Mouse (Mus musculus): ENCODE results near the gene Dusp3. TPM values are rescaled to one million over a fixed set of nuclear protein-coding genes. Genes with fewer than 3 reads are reported as not detected.
A peak's percentile ranks its signal among the peaks of the same experiment; 100 is the strongest.

Gene Dusp3
- polyA plus RNA-seq, 1 experiment = 81.1 TPM

DNA sequence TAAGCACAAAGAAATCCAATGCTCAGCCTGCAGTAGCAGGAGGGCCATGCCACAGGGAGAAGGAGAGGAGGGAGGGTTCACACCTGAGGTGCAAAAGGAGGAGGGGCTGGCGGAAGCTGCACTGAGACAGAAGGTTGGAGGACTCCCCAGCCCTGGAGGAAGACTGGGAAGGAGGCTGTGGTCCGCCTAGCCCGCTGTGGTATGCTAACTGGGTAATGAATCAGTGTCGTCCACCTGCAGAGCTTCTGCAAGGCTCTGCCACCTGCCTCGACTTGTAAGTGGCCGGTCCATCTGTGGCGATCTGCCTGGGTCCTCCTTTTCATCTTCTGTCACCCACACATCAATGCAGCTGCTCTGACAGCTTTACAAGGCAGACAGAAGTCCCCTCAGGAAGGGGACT, 18.5 kb downstream of the Dusp3 start:
- Histone ChIP-seq H3K4me2 (ENCODE audit: low read depth) (no peak overlapping the region), H3K27me3 (ENCODE audit: control insufficient read depth, insufficient read depth, insufficient read length) (peaks cover 44% of the 10 kb centered on the region)
- no peak for TF ChIP-seq POLR2A (IDR thresholded peaks at IDR 0.05; ENCODE audit: insufficient read length, low read depth)
- no peak for TF ChIP-seq REST (IDR thresholded peaks at IDR 0.05; ENCODE audit: insufficient read depth, insufficient read length)
- no peak for TF ChIP-seq E2F4 (IDR thresholded peaks at IDR 0.05; ENCODE audit: insufficient read depth)
- no peak for TF ChIP-seq SRF (IDR thresholded peaks at IDR 0.05; ENCODE audit: control insufficient read depth, insufficient read length, low read depth)
- no peak for TF ChIP-seq CEBPB (IDR thresholded peaks at IDR 0.05; ENCODE audit: insufficient read depth, poor library complexity, severe bottlenecking)
- TF ChIP-seq MYOG (IDR thresholded peaks at IDR 0.05; ENCODE audit: control insufficient read depth in 1 of 3, insufficient read depth in 1 of 3, insufficient read length in 2 of 3, low read depth in 2 of 3) = no peak
- no peak for TF ChIP-seq TCF12 (IDR thresholded peaks at IDR 0.05; ENCODE audit: insufficient read depth, poor library complexity, severe bottlenecking)
- TF ChIP-seq POLR2AphosphoS2 (IDR thresholded peaks at IDR 0.05; ENCODE audit: insufficient read length, low read depth) = no peak
- TF ChIP-seq MYOD1 (IDR thresholded peaks at IDR 0.05; ENCODE audit: control insufficient read depth in 1 of 3, insufficient read length in 2 of 3, low read depth in 2 of 3) = no peak
- no peak for TF ChIP-seq TCF3 (IDR thresholded peaks at IDR 0.05; ENCODE audit: insufficient read length, low read depth)
- TF ChIP-seq USF1 (IDR thresholded peaks at IDR 0.05; ENCODE audit: low read depth) = no peak
- no peak for TF ChIP-seq MAX (IDR thresholded peaks at IDR 0.05; ENCODE audit: low read depth)

GRCm38 (mm10) chr11:101966965-101967614, 19.7 kb downstream of the Dusp3 start, which contains the start of gene Sost:
Gene Sost, minus strand, starts transcription at chr11:101967015.
- TF ChIP-seq MYOG (IDR thresholded peaks at IDR 0.05; ENCODE audit: control insufficient read depth in 1 of 3, insufficient read depth in 1 of 3, insufficient read length in 2 of 3, low read depth in 2 of 3) = no peak
- no peak for TF ChIP-seq REST (IDR thresholded peaks at IDR 0.05; ENCODE audit: insufficient read depth, insufficient read length)
- TF ChIP-seq POLR2AphosphoS2 (IDR thresholded peaks at IDR 0.05; ENCODE audit: insufficient read length, low read depth) = no peak
- no peak for TF ChIP-seq SRF (IDR thresholded peaks at IDR 0.05; ENCODE audit: control insufficient read depth, insufficient read length, low read depth)
- no peak for TF ChIP-seq POLR2A (IDR thresholded peaks at IDR 0.05; ENCODE audit: insufficient read length, low read depth)
- TF ChIP-seq CEBPB (IDR thresholded peaks at IDR 0.05; ENCODE audit: insufficient read depth, poor library complexity, severe bottlenecking) = no peak
- no peak for TF ChIP-seq MAX (IDR thresholded peaks at IDR 0.05; ENCODE audit: low read depth)
- TF ChIP-seq TCF3 (IDR thresholded peaks at IDR 0.05; ENCODE audit: insufficient read length, low read depth) = no peak
- TF ChIP-seq TCF12 (IDR thresholded peaks at IDR 0.05; ENCODE audit: insufficient read depth, poor library complexity, severe bottlenecking) = no peak
- no peak for TF ChIP-seq MYOD1 (IDR thresholded peaks at IDR 0.05; ENCODE audit: control insufficient read depth in 1 of 3, insufficient read length in 2 of 3, low read depth in 2 of 3)
- no peak for TF ChIP-seq E2F4 (IDR thresholded peaks at IDR 0.05; ENCODE audit: insufficient read depth)
- TF ChIP-seq USF1 (IDR thresholded peaks at IDR 0.05; ENCODE audit: low read depth) = no peak
- H3ac ChIP-seq (ENCODE audit: control insufficient read depth, insufficient read length) = no peak within 1 kb of the TSS
- no peak within 1 kb of the TSS for H3K4me2 ChIP-seq (ENCODE audit: low read depth)
- no peak within 1 kb of the TSS for H3K4me3 ChIP-seq
- peaks cover 53% of the 10 kb centered on the region for H3K27me3 ChIP-seq (ENCODE audit: control insufficient read depth, insufficient read depth, insufficient read length)
- H3K36me3 ChIP-seq (ENCODE audit: control insufficient read depth, insufficient read depth) = no peaks in the 10 kb centered on the region
- H3K79me2 ChIP-seq (ENCODE audit: control insufficient read depth, insufficient read depth) = no peaks in the 10 kb centered on the region

More for the DNA sequence above, 18.5 kb downstream of the Dusp3 start:
- Histone ChIP-seq H3K79me2 (ENCODE audit: control insufficient read depth, insufficient read depth) (no peaks in the 10 kb centered on the region), H3K36me3 (ENCODE audit: control insufficient read depth, insufficient read depth) (no peaks in the 10 kb centered on the region), H3K4me3 (no peak overlapping the region), H3ac (ENCODE audit: control insufficient read depth, insufficient read length) (no peak overlapping the region)

DNA sequence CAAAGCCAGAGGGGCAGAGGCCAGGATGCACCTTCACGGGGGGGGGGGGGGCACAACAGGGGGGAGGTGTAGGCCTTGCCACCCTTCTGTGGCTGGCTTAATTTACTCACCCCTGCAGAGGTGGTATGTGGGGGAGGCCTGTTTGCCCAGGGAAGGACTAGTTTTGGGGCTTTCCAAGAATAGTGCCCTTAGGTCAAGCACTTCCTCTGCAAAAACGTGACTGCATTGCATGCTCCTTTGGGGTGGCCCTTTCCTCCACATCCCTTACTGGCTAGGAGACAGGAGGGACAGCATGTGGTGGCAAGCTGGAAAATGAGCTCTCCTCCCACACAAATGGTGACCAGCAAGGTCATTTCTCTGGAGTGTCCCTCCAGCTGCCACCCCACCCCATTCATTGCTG, 21.3 kb downstream of the Dusp3 start:
- no peaks in the 10 kb centered on the region for H3K36me3 ChIP-seq (ENCODE audit: control insufficient read depth, insufficient read depth)
- no peak overlapping the region for H3ac ChIP-seq (ENCODE audit: control insufficient read depth, insufficient read length)
- peaks cover 66% of the 10 kb centered on the region for H3K27me3 ChIP-seq (ENCODE audit: control insufficient read depth, insufficient read depth, insufficient read length)
- TF ChIP-seq MYOG (IDR thresholded peaks at IDR 0.05; ENCODE audit: control insufficient read depth in 1 of 3, insufficient read depth in 1 of 3, insufficient read length in 2 of 3, low read depth in 2 of 3) = peak in 1 of 3 experiments; percentile 41
- no peak for TF ChIP-seq REST (IDR thresholded peaks at IDR 0.05; ENCODE audit: insufficient read depth, insufficient read length)
- no peak for TF ChIP-seq TCF3 (IDR thresholded peaks at IDR 0.05; ENCODE audit: insufficient read length, low read depth)
- TF ChIP-seq E2F4 (IDR thresholded peaks at IDR 0.05; ENCODE audit: insufficient read depth) = no peak
- TF ChIP-seq POLR2AphosphoS2 (IDR thresholded peaks at IDR 0.05; ENCODE audit: insufficient read length, low read depth) = no peak
- TF ChIP-seq TCF12 (IDR thresholded peaks at IDR 0.05; ENCODE audit: insufficient read depth, poor library complexity, severe bottlenecking) = no peak
- no peak for TF ChIP-seq SRF (IDR thresholded peaks at IDR 0.05; ENCODE audit: control insufficient read depth, insufficient read length, low read depth)
- TF ChIP-seq POLR2A (IDR thresholded peaks at IDR 0.05; ENCODE audit: insufficient read length, low read depth) = no peak
- no peak for TF ChIP-seq USF1 (IDR thresholded peaks at IDR 0.05; ENCODE audit: low read depth)
- peak in 1 of 3 experiments; percentile 54 for TF ChIP-seq MYOD1 (IDR thresholded peaks at IDR 0.05; ENCODE audit: control insufficient read depth in 1 of 3, insufficient read length in 2 of 3, low read depth in 2 of 3)
- no peak for TF ChIP-seq MAX (IDR thresholded peaks at IDR 0.05; ENCODE audit: low read depth)
- TF ChIP-seq CEBPB (IDR thresholded peaks at IDR 0.05; ENCODE audit: insufficient read depth, poor library complexity, severe bottlenecking) = no peak
- H3K79me2 ChIP-seq (ENCODE audit: control insufficient read depth, insufficient read depth) = no peaks in the 10 kb centered on the region
- no peak overlapping the region for H3K4me2 ChIP-seq (ENCODE audit: low read depth)
- H3K4me3 ChIP-seq = no peak overlapping the region

GRCm38 (mm10) chr11:101964647-101965046, 22.2 kb downstream of the Dusp3 start:
- no peak overlapping the region for H3K4me3 ChIP-seq
- H3K36me3 ChIP-seq (ENCODE audit: control insufficient read depth, insufficient read depth) = no peaks in the 10 kb centered on the region
- no peaks in the 10 kb centered on the region for H3K79me2 ChIP-seq (ENCODE audit: control insufficient read depth, insufficient read depth)
- H3K27me3 ChIP-seq (ENCODE audit: control insufficient read depth, insufficient read depth, insufficient read length) = peaks cover 75% of the 10 kb centered on the region
- H3K4me2 ChIP-seq (ENCODE audit: low read depth) = no peak overlapping the region
- no peak overlapping the region for H3ac ChIP-seq (ENCODE audit: control insufficient read depth, insufficient read length)
- TF ChIP-seq MYOD1 (IDR thresholded peaks at IDR 0.05; ENCODE audit: control insufficient read depth in 1 of 3, insufficient read length in 2 of 3, low read depth in 2 of 3) (no peak), REST (IDR thresholded peaks at IDR 0.05; ENCODE audit: insufficient read depth, insufficient read length) (no peak), MYOG (IDR thresholded peaks at IDR 0.05; ENCODE audit: control insufficient read depth in 1 of 3, insufficient read depth in 1 of 3, insufficient read length in 2 of 3, low read depth in 2 of 3) (no peak), TCF3 (IDR thresholded peaks at IDR 0.05; ENCODE audit: insufficient read length, low read depth) (no peak), SRF (IDR thresholded peaks at IDR 0.05; ENCODE audit: control insufficient read depth, insufficient read length, low read depth) (no peak)
